Mouse (Mus musculus): ENCODE measurements around the gene Cdc42bpa. TPM values are rescaled to one million over a fixed set of nuclear protein-coding genes. Genes with fewer than 3 reads are reported as not detected.

Gene Cdc42bpa
- 22.8 and 23.4 TPM in 2 replicates for polyA plus RNA-seq (2012; rRNA removed; ENCODE audit: low replicate concordance)

GRCm38 (mm10) chr1:179959721-179960542 lies at the start of gene Cdc42bpa:
Gene Cdc42bpa, plus strand, starts transcription at chr1:179960472.

GRCm38 (mm10) chr1:180198959-180199714 lies 238.9 kb downstream of the Cdc42bpa start, which contains the start of gene Coq8a:
Gene Coq8a, minus strand, starts transcription at chr1:180199602.

Other genes with a start within 250 kb of the Cdc42bpa start
- 0.06 TPM in 1 of 2 replicates, not detected in the other for gene Kif28, start 215.2 kb upstream of the Cdc42bpa start, polyA plus RNA-seq (2012; rRNA removed; ENCODE audit: low replicate concordance)
- not detected in 2 replicates for gene Gm10518, start 157.1 kb upstream of the Cdc42bpa start, polyA plus RNA-seq (2012; rRNA removed; ENCODE audit: low replicate concordance)
- gene Ahctf1, start 156.8 kb upstream of the Cdc42bpa start, polyA plus RNA-seq (2012; rRNA removed; ENCODE audit: low replicate concordance) = 6.6 and 14.8 TPM in 2 replicates
- gene Coq8a, start 239.1 kb downstream of the Cdc42bpa start, polyA plus RNA-seq (2012; rRNA removed; ENCODE audit: low replicate concordance) = 45.6 and 76.1 TPM in 2 replicates

Measured in subcutaneous adipose tissue, adult 2 months (tissue).